Mouse (Mus musculus) hindbrain, embryonic 15.5 days (tissue): ENCODE measurements around the gene Brca1. TPM values are rescaled to one million over a fixed set of nuclear protein-coding genes. Genes with fewer than 3 reads are reported as not detected.
"Not testable (repeated sequence)": the region's sequence is repeated elsewhere in the genome, so short reads cannot be mapped to it uniquely, and the experiment has no call there.

Experiments used
- ATAC-seq: fragments of 200-750 bp; cut with Nextera tagmentation; 2 replicates; pipeline ENCODE4 v1.8.0; 2017; ENCODE audit warnings: low read depth, moderate number of reproducible peaks, moderate TSS enrichment; ENCODE audit not compliant: low FRiP score
- H3K27ac ChIP-seq: fragments of 300-500 bp; sonication (generic); replicated peaks from 2 replicates; pipeline ENCODE4 v1.5.1; 2015; ENCODE audit warnings: mild to moderate bottlenecking, inconsistent platforms
- H3K27me3 ChIP-seq: fragments of 300-500 bp; sonication (generic); 2 replicates; pipeline ENCODE4 v1.6.1; 2015; ENCODE audit warnings: control low read depth, inconsistent platforms
- H3K36me3 ChIP-seq: fragments of 300-500 bp; sonication (generic); 2 replicates; pipeline ENCODE4 v1.6.1; 2015; ENCODE audit warnings: control low read depth, inconsistent platforms
- H3K4me1 ChIP-seq: fragments of 300-500 bp; sonication (generic); replicated peaks from 2 replicates; pipeline ENCODE4 v1.6.1; 2015; ENCODE audit warnings: control low read depth, inconsistent platforms
- H3K4me2 ChIP-seq: fragments of 300-500 bp; sonication (generic); 2 replicates; pipeline ENCODE4 v1.6.1; 2015; ENCODE audit warnings: moderate library complexity, mild to moderate bottlenecking, inconsistent platforms
- H3K4me3 ChIP-seq: fragments of 300-500 bp; sonication (generic); 2 replicates; pipeline ENCODE4 v1.5.1; 2015; ENCODE audit warnings: mild to moderate bottlenecking, inconsistent platforms
- H3K9ac ChIP-seq: fragments of 300-500 bp; sonication (generic); 2 replicates; pipeline ENCODE4 v1.6.1; 2015; ENCODE audit warnings: inconsistent platforms
- H3K9me3 ChIP-seq: fragments of 300-500 bp; sonication (generic); 2 replicates; pipeline ENCODE4 v1.6.1; 2016; ENCODE audit warnings: control low read depth, inconsistent platforms
- WGBS: fragments of 180-500 bp; shearing (Covaris S2); methylation state at CpG from one replicate; pipeline ENCODE4 v1.1.7; 2015; 5-methylcytosine and 5-hydroxymethylcytosine counted together
- polyA plus RNA-seq: library from polyadenylated mRNA; unstranded; fragments of >200 nt; fragmentation: Nextera tagmentation; extraction: Ambion mirVana; gene quantifications from 2 replicates; pipeline ENCODE4 v1.2.1, GENCODE M21; 2015

Gene Brca1
- polyA plus RNA-seq, 1 experiment from 2014 or later, result 2.8 TPM

DNA sequence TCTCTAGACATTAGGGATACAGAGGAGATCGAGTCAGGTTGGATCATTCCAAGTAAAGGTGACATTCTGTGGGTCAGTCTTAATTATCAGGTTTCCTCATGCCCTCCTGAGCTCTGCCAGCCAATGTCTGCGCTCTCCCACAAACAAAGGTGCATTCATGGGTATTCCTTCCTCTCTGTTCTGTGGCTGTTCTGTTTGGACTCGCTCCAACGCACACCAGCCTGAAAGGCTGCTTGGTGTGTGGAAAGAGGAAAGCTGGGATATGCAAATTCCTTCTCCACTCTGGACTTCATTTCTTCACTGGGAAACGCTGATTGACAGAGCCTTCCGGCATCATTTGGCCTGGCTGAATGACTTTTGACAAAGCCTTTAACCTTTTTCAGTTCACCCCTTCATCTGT lies 97.1 kb downstream of the Brca1 start:
- H3K4me1 ChIP-seq, result no peaks in the 10 kb centered on the region; the same call in 1 of the 2 replicates
- H3K27me3 ChIP-seq, result no peaks in the 10 kb centered on the region
- H3K9me3 ChIP-seq, result no peaks in the 10 kb centered on the region
- no peak overlapping the region for H3K9ac ChIP-seq
- WGBS, result 39% methylated on average over 6 of the region's 6 CpGs
- H3K4me3 ChIP-seq, result no peak overlapping the region
- no peak overlapping the region for H3K4me2 ChIP-seq
- H3K27ac ChIP-seq, result peak overlapping the region; percentile 30; the same call in 1 of the 2 replicates
- ATAC-seq, result 0 out of 2 replicates have a peak, but pooled peaks have one; percentile 55
- H3K36me3 ChIP-seq, result peaks cover 31% of the 10 kb centered on the region

DNA sequence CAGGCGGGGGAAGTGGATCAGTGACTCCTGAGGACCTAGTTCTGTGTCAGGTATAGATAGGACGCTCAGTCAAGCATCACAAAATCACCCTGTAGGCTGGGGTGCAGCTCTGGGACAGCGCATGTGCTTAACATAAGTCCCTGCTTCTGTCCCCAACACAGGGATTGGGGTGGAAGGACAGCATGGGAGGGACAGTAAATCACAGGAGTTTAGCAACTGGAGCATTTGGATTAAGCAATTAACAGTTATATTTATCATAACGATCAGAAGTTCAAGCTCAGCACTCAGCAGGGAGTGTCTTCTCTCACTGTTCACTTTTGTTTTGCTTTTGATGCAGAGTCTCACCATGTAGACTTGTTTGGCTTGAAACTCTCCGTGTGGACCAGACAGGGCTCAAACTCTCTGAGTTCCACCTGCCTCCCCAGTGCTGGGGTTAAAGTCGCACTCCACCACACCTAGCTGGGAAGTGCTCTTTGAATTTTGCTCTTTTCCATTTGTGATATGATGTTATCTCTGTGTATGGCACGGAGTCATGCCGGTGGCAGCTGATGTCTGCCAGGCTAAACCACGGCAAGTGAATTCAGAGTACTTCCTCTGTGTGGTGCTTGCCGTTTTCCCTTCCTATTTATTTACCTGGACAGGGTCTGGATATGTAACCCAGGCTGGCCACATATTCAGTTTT lies 99.5 kb downstream of the Brca1 start:
- Histone ChIP-seq H3K27me3 (no peaks in the 10 kb centered on the region), H3K9ac (no peak overlapping the region), H3K9me3 (no peaks in the 10 kb centered on the region), H3K27ac (no peak overlapping the region), H3K4me3 (no peak overlapping the region), H3K36me3 (peaks cover 8% of the 10 kb centered on the region; the same call in 1 of the 2 replicates), H3K4me1 (no peaks in the 10 kb centered on the region; the same call in 1 of the 2 replicates), H3K4me2 (no peak overlapping the region)
- WGBS, result 77% methylated on average over 10 of the region's 10 CpGs
- ATAC-seq, result no peak

GRCm38 (mm10) chr11:101451536-101451935 lies 100.2 kb downstream of the Brca1 start:
- H3K9me3 ChIP-seq, result no peaks in the 10 kb centered on the region
- no peak overlapping the region for H3K9ac ChIP-seq
- H3K36me3 ChIP-seq, result 0 out of 2 replicates have a peak, but pooled peaks cover 1% of the 10 kb centered on the region
- no peaks in the 10 kb centered on the region for H3K27me3 ChIP-seq
- H3K4me3 ChIP-seq, result no peak overlapping the region
- no peak overlapping the region for H3K4me2 ChIP-seq
- H3K27ac ChIP-seq, result no peak overlapping the region
- H3K4me1 ChIP-seq, result no peaks in the 10 kb centered on the region; the same call in 1 of the 2 replicates
- WGBS, result 93% methylated on average over 10 of the region's 10 CpGs
- ATAC-seq, result no peak

DNA sequence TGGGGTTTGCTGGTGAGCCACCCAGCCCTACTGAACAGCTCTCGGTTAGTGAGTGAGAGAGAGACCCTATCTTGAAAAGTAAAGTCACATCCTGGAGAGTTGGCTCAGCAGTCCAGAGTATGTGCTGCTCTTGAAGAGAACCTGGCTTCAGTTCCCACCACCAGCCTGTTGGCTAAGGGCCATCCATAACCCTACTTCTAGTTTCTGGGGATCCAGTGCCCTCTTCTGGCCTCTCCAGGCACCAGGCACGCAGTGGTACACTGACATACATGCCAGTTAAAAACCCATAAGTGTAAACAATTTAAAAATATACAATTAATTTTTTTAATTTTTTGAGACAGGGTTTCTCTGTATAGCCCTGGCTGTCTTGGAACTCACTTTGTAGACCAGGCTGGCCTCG lies 101.4 kb downstream of the Brca1 start:
- no peaks in the 10 kb centered on the region for H3K27me3 ChIP-seq
- ATAC-seq, result no peak
- no peaks in the 10 kb centered on the region; the same call in 1 of the 2 replicates for H3K4me1 ChIP-seq
- H3K9me3 ChIP-seq, result no peaks in the 10 kb centered on the region
- 84% methylated on average over 3 of the region's 3 CpGs for WGBS
- no peak overlapping the region for H3K27ac ChIP-seq
- no peak overlapping the region for H3K4me3 ChIP-seq
- no peak overlapping the region for H3K4me2 ChIP-seq
- no peaks in the 10 kb centered on the region for H3K36me3 ChIP-seq
- no peak overlapping the region for H3K9ac ChIP-seq

DNA sequence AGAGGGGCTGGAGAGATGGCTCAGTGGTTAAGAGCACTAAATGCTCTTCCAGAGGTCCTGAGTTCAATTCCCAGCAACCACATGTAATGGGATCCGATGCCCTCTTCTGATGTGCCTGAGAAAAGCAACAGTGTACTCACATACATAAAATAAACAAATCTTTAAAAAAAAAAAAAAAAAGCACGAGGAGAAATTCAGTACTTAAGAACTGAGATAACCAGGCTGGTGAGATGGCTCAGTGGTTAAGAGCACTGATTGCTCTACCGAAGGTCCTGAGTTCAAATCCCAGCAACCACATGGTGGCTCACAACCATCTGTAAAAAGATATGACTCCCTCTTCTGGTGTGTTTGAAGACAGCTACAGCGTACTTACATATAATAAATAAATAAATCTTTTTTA lies 102.2 kb downstream of the Brca1 start:
- H3K27ac ChIP-seq, H3K27me3 ChIP-seq, H3K9ac ChIP-seq, ATAC-seq, H3K4me3 ChIP-seq, H3K4me1 ChIP-seq, H3K36me3 ChIP-seq, H3K9me3 ChIP-seq, H3K4me2 ChIP-seq: not testable (repeated sequence)
- WGBS, result 81% methylated on average over 4 of the region's 4 CpGs

DNA sequence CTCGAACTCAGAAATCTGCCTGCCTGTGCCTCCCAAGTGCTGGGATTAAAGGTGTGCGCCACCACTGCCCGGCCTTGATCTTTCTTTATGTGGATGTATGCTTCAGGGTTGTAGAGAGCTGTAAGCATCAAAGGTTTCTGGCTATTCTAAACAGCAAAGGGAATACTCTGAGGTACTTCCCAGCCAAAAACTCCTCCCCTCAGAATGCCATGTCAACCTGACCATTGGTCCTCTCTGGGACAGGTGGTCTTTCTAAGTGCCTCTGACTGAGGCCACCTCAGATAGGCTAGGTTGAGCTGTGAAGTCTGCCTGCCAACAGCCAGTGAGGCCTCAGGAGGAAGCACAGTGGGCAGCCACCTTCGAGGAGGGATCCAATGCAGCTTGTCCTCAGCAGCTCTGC lies 102.9 kb downstream of the Brca1 start:
- no peak for ATAC-seq
- WGBS, result 86% methylated on average over 4 of the region's 4 CpGs

GRCm38 (mm10) chr11:101448274-101448746 lies 103.4 kb downstream of the Brca1 start, which contains the start of gene Ifi35:
Ifi35 (plus strand) TSS chr11:101448407.
- H3K27me3 ChIP-seq, result no peaks in the 10 kb centered on the region
- H3K9ac ChIP-seq, result no peak within 1 kb of the TSS
- peaks cover 13% of the 10 kb centered on the region for H3K4me1 ChIP-seq
- H3K27ac ChIP-seq, result no peak within 1 kb of the TSS
- H3K9me3 ChIP-seq, result no peaks in the 10 kb centered on the region
- ATAC-seq, result no peak
- peaks cover 17% of the 10 kb centered on the region for H3K36me3 ChIP-seq
- peak within 1 kb of the TSS; percentile 20 for H3K4me3 ChIP-seq
- H3K4me2 ChIP-seq, result peak within 1 kb of the TSS; percentile 13; the same call in 1 of the 2 replicates
- 41% methylated on average over 10 of the region's 10 CpGs for WGBS

More for the DNA sequence above, 102.9 kb downstream of the Brca1 start:
- Histone ChIP-seq H3K27me3 (no peaks in the 10 kb centered on the region), H3K9ac (no peak overlapping the region), H3K36me3 (peaks cover 13% of the 10 kb centered on the region), H3K4me3 (no peak overlapping the region), H3K27ac (no peak overlapping the region), H3K4me2 (peak overlapping the region; percentile 13; the same call in 1 of the 2 replicates), H3K9me3 (no peaks in the 10 kb centered on the region), H3K4me1 (peaks cover 7% of the 10 kb centered on the region)

GRCm38 (mm10) chr11:101447786-101448185 lies 104.0 kb downstream of the Brca1 start:
- 92% methylated on average over 5 of the region's 5 CpGs for WGBS
- Histone ChIP-seq H3K9me3 (no peaks in the 10 kb centered on the region), H3K27ac (no peak overlapping the region), H3K4me1 (peaks cover 18% of the 10 kb centered on the region), H3K4me2 (no peak overlapping the region), H3K27me3 (no peaks in the 10 kb centered on the region), H3K9ac (no peak overlapping the region), H3K36me3 (peaks cover 17% of the 10 kb centered on the region), H3K4me3 (no peak overlapping the region)
- no peak for ATAC-seq

DNA sequence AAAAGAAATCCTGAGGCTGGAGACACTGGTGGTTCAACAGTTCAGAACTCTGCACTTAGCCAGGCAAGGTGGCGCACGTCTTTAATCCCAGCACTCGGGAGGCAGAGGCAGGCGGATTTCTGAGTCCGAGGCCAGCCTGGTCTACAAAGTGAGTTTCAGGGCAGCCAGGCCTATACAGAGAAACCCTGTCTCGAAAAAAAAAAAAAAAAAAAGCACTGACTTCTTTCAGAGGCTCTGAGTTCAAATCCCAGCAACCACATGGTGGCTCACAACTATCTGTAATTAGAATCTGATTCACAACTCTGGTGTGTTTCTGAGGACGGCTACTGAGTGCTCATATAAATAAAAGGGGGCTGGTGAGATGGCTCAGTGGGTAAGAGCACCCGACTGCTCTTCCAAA lies 104.9 kb downstream of the Brca1 start:
- H3K4me3 ChIP-seq, H3K27ac ChIP-seq, H3K4me2 ChIP-seq, H3K9me3 ChIP-seq, ATAC-seq, H3K27me3 ChIP-seq, H3K9ac ChIP-seq: not testable (repeated sequence)
- Histone ChIP-seq H3K4me1 (peaks cover 18% of the 10 kb centered on the region), H3K36me3 (peaks cover 17% of the 10 kb centered on the region)
- WGBS, result 93% methylated on average over 8 of the region's 8 CpGs

DNA sequence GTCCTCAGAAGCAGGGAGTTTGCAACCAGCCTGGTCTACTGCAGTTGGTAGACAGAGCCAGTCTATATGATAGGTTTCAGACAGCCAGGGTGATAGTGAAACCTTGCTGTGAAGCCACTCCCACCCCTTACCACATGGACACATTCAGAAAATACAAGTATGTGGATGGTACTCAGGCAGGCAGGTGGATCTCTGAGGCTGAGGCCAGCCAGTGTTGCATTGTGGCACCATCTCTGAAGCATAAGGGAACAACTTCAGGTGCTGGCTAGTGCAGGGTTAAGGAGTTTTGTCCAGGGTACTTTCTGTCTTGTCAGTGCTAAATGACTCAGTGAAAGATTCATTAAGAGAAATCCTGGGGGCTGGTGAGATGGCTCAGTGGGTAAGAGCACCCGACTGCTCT lies 105.4 kb downstream of the Brca1 start:
- Histone ChIP-seq H3K36me3 (peaks cover 17% of the 10 kb centered on the region), H3K4me3 (no peak overlapping the region), H3K9me3 (no peaks in the 10 kb centered on the region), H3K9ac (no peak overlapping the region), H3K4me2 (no peak overlapping the region), H3K27ac (no peak overlapping the region), H3K4me1 (peaks cover 18% of the 10 kb centered on the region), H3K27me3 (no peaks in the 10 kb centered on the region)
- ATAC-seq, result no peak
- WGBS, result 80% methylated on average over 1 of the region's 1 CpGs

DNA sequence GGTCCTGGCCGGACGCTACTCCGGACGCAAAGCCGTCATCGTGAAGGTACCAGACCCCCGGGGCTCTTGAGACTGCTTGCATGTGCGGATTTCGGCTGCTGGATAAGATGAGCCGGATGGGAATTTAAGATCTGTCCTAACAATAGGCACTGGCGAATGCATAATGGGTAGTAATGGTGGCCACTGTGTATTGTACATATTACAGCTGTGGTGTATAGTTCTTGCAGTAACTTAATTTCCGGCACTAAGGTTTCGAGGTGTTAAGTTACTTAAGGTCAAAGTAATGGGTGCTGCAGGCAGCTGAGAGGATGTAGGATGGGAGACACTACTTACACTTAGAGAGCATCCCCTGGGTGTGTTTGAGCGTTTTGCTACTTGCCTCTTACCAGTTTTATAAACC lies 109.0 kb downstream of the Brca1 start:
- H3K9ac ChIP-seq, result peak overlapping the region; percentile 94
- peaks cover 18% of the 10 kb centered on the region for H3K4me1 ChIP-seq
- H3K4me2 ChIP-seq, result peak overlapping the region; percentile 93
- no peaks in the 10 kb centered on the region for H3K9me3 ChIP-seq
- no peaks in the 10 kb centered on the region for H3K27me3 ChIP-seq
- peak overlapping the region; percentile 86 for H3K4me3 ChIP-seq
- under 1% methylated on average over 14 of the region's 14 CpGs for WGBS
- H3K27ac ChIP-seq, result peak overlapping the region; percentile 92
- no peak for ATAC-seq
- H3K36me3 ChIP-seq, result peaks cover 17% of the 10 kb centered on the region

DNA sequence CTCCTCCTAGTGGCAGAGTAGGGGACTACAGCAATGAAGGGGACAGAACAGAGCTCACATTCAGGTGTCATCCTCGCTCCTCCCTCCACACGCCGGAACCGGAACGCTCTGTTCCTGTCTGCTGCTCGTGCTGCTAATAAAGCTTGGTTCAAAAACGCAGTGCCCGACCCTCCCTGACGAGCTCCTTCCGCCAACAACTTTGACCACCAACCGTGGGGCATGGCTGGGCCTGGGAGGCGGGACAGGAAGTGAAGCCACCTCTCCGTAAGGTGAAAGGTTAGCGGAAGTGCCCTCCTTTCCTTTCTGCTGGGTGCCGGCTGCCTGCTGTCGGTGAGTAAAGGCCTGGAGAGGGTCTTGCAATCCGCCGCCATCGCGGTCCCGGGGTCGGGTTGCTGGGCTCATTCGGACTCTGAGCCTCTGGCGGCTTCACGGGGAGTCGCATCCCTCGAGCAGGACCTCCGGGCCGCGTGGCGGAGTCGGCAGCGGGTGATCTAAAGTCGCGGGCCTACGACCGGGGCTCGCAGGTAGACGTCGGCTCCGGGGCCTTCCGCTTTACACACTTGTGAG lies 109.5 kb downstream of the Brca1 start, which contains the start of gene Rpl27:
Gene Rpl27 (plus strand): TSS at position 172 of the 567 bp plus-strand sequence.
- H3K4me2 ChIP-seq, result peak within 1 kb of the TSS; percentile 93
- H3K27ac ChIP-seq, result peak within 1 kb of the TSS; percentile 92
- H3K9ac ChIP-seq, result peak within 1 kb of the TSS; percentile 94
- H3K36me3 ChIP-seq, result peaks cover 17% of the 10 kb centered on the region
- 0% methylated on average over 42 of the region's 42 CpGs for WGBS
- H3K4me1 ChIP-seq, result peaks cover 18% of the 10 kb centered on the region
- H3K9me3 ChIP-seq, result no peaks in the 10 kb centered on the region
- peak; percentile 98 for ATAC-seq
- H3K27me3 ChIP-seq, result no peaks in the 10 kb centered on the region
- H3K4me3 ChIP-seq, result peak within 1 kb of the TSS; percentile 86
